Mouse (Mus musculus): ENCODE results near the gene Gm5890. TPM values are rescaled to one million over a fixed set of nuclear protein-coding genes. Genes with fewer than 3 reads are reported as not detected.
"Not testable (repeated sequence)": the region's sequence is repeated elsewhere in the genome, so short reads cannot be mapped to it uniquely, and the experiment has no call there.

Gm5890 gene
- total RNA-seq (2021): not detected
- long read RNA-seq, experiment 1: 0 reads
- long read RNA-seq, experiment 2: 0 reads

DNA sequence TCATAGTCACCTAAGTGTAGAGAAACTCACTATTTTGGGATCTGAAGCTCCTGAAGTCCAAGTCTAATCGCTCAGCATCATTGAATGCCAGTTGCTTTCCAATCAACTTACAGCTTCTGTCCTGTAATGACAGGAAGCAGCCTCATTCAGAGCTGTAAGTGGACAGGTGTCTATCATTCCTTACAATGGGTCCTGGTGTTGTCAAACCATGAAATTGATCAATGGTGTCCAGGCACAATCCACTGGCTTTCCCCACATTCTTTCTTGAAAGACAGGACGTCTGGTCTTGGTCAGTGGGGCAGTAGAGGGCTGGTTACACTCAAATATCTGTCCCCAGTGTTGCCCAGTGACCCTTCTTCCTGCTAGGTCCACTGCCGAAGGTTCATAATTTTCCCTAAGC is at the start of gene Gm5890:
Gm5890 (minus strand) TSS at position 101 of the 400 bp plus-strand sequence.
- DNase-seq: not testable (repeated sequence)

DNA sequence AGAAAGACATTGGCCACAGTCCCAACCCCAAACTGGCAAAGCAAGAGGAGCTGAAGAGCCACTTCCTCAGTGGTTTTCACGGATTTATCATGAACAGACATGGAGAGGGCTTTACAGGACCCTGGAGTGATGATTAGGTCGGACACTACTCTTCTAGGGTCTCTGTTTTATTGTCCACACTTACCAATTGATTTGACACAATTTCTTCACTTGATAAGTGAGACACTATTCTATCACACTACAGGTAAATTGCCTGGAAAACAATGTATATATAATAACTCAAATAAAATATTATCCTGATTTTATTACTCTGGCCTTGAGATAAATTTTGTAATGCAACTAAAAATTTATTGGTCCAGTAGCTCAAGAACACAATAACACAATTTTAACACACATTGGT is 28.9 kb downstream of the Gm5890 start, which contains the start of gene Gm4498:
Gm4498 (minus strand) TSS at position 101 of the 400 bp plus-strand sequence.
- DNase-seq: not testable (repeated sequence)

Other genes starting within 250 kb of the Gm5890 start
- not detected for gene Vmn1r91, start 163.2 kb downstream of the Gm5890 start, total RNA-seq (2021)
- gene Gm16442, start 140.3 kb downstream of the Gm5890 start, total RNA-seq (2021): not detected
- not detected for gene Vmn1r93, start 123.7 kb downstream of the Gm5890 start, total RNA-seq (2021)
- not detected for gene Vmn1r94, start 94.5 kb downstream of the Gm5890 start, total RNA-seq (2021)
- gene Vmn1r95, start 69.1 kb downstream of the Gm5890 start, total RNA-seq (2021): not detected
- gene Gm6164, start 57.2 kb downstream of the Gm5890 start, total RNA-seq (2021): not detected
- not detected for gene Gm4498, start 29.0 kb downstream of the Gm5890 start, total RNA-seq (2021)
- not detected for gene Gm4133, start 71.2 kb upstream of the Gm5890 start, total RNA-seq (2021)
- not detected for gene Gm5728, start 112.6 kb upstream of the Gm5890 start, total RNA-seq (2021)
- gene Vmn1r100, start 155.1 kb upstream of the Gm5890 start, total RNA-seq (2021): not detected
- gene Vmn1r101, start 179.8 kb upstream of the Gm5890 start, total RNA-seq (2021): not detected
- gene Gm10670, start 212.1 kb upstream of the Gm5890 start, total RNA-seq (2021): not detected
- gene Vmn1r103, start 247.7 kb upstream of the Gm5890 start, total RNA-seq (2021): not detected

Data from adrenal gland, postnatal 10 days (tissue).